Mouse (Mus musculus) neural tube, embryonic 11.5 days (tissue): ENCODE data around the gene Tie1. TPM values are rescaled to one million over a fixed set of nuclear protein-coding genes. Genes with fewer than 3 reads are reported as not detected.
A peak's percentile ranks its signal among the peaks of the same experiment; 100 is the strongest.

Experiments used
- ATAC-seq: fragments of 200-750 bp; cut with Nextera tagmentation; 2 replicates; pipeline ENCODE4 v1.8.0; 2017; ENCODE audit warnings: moderate number of reproducible peaks, mild to moderate bottlenecking, moderate TSS enrichment, moderate library complexity; ENCODE audit not compliant: insufficient read depth, low FRiP score, low TSS enrichment
- DNase-seq: peaks from one replicate; pipeline ENCODE4 v3.0.0-alpha.2; 2015; ENCODE audit warnings: low spot score
- H3K27ac ChIP-seq: fragments of 300-500 bp; sonication (generic); 2 replicates; pipeline ENCODE4 v1.5.1; 2014; ENCODE audit warnings: low read depth, mild to moderate bottlenecking, low read length
- H3K27me3 ChIP-seq: fragments of 300-500 bp; sonication (generic); 2 replicates; pipeline ENCODE4 v1.6.1; 2014; ENCODE audit warnings: mild to moderate bottlenecking, low read length, mixed read lengths; ENCODE audit not compliant: control insufficient read depth, insufficient read depth
- H3K36me3 ChIP-seq: fragments of 300-500 bp; sonication (generic); 2 replicates; pipeline ENCODE4 v1.6.1; 2014; ENCODE audit warnings: mild to moderate bottlenecking, low read length, moderate library complexity, mixed read lengths; ENCODE audit not compliant: control insufficient read depth, insufficient read depth
- H3K4me1 ChIP-seq: fragments of 300-500 bp; sonication (generic); 2 replicates; pipeline ENCODE4 v1.6.1; 2014; ENCODE audit warnings: low read length, mixed read lengths; ENCODE audit not compliant: control insufficient read depth, insufficient read depth
- H3K4me2 ChIP-seq: fragments of 300-500 bp; sonication (generic); 2 replicates; pipeline ENCODE4 v1.6.1; 2014; ENCODE audit warnings: low read depth, mild to moderate bottlenecking, moderate library complexity
- H3K4me3 ChIP-seq: fragments of 300-500 bp; sonication (generic); 2 replicates; pipeline ENCODE4 v1.5.1; 2014; ENCODE audit warnings: low read depth, low read length
- H3K9ac ChIP-seq: fragments of 300-500 bp; sonication (generic); 2 replicates; pipeline ENCODE4 v1.6.1; 2014; ENCODE audit warnings: mild to moderate bottlenecking, low read length
- H3K9me3 ChIP-seq: fragments of 300-500 bp; sonication (generic); 2 replicates; pipeline ENCODE4 v1.6.1; 2016; ENCODE audit warnings: low read length; ENCODE audit not compliant: control insufficient read depth
- WGBS: fragments of 180-500 bp; shearing (Covaris S2); extraction: QIAGEN DNeasy Blood & Tissue Kit; methylation state at CpG from one replicate; pipeline ENCODE4 v1.1.7; 2014; 5-methylcytosine and 5-hydroxymethylcytosine counted together
- polyA plus RNA-seq: library from polyadenylated mRNA; unstranded; fragments of >200 nt; fragmentation: Nextera tagmentation; extraction: Ambion mirVana; gene quantifications from 2 replicates; pipeline ENCODE4 v1.2.1, GENCODE M21; 2014

Gene Tie1
- polyA plus RNA-seq, result 14.5 and 14.8 TPM in 2 replicates

- Histone ChIP-seq H3K4me3 (no peak within 1 kb of the TSS), H3K4me2 (no peak within 1 kb of the TSS), H3K27me3 (no peaks in the 10 kb centered on the region), H3K4me1 (no peaks in the 10 kb centered on the region), H3K9me3 (no peaks in the 10 kb centered on the region), H3K9ac (no peak within 1 kb of the TSS), H3K36me3 (no peaks in the 10 kb centered on the region), H3K27ac (no peak within 1 kb of the TSS)
- DNase-seq, result peak; percentile 21
- 84% methylated on average over 8 of the region's 8 CpGs for WGBS
- no peak for ATAC-seq
Measured at GRCm38 (mm10) chr4:118489717-118490132, at the start of gene Tie1. TSS of gene Tie1 (minus strand) at chr4:118490061.

GRCm38 (mm10) chr4:118537801-118538200 is 47.9 kb upstream of the Tie1 start:
- H3K4me2 ChIP-seq, result no peak overlapping the region
- H3K9me3 ChIP-seq, result no peaks in the 10 kb centered on the region
- H3K36me3 ChIP-seq, result no peaks in the 10 kb centered on the region
- WGBS, result 59% methylated on average over 6 of the region's 6 CpGs
- H3K4me1 ChIP-seq, result no peaks in the 10 kb centered on the region
- H3K4me3 ChIP-seq, result no peak overlapping the region
- no peaks in the 10 kb centered on the region for H3K27me3 ChIP-seq
- DNase-seq (no peak), ATAC-seq (no peak)
- no peak overlapping the region for H3K9ac ChIP-seq
- H3K27ac ChIP-seq, result no peak overlapping the region

- H3K4me1 ChIP-seq, result no peaks in the 10 kb centered on the region
- no peak overlapping the region for H3K4me3 ChIP-seq
- no peak overlapping the region for H3K27ac ChIP-seq
- WGBS, result 89% methylated on average over 6 of the region's 6 CpGs
- H3K27me3 ChIP-seq, result no peaks in the 10 kb centered on the region
- no peaks in the 10 kb centered on the region for H3K36me3 ChIP-seq
- DNase-seq (no peak), ATAC-seq (no peak)
- H3K4me2 ChIP-seq, result no peak overlapping the region
- H3K9me3 ChIP-seq, result no peaks in the 10 kb centered on the region
- H3K9ac ChIP-seq, result no peak overlapping the region
Measured at GRCm38 (mm10) chr4:118535610-118536009, 45.7 kb upstream of the Tie1 start.

GRCm38 (mm10) chr4:118533605-118534004 is 43.7 kb upstream of the Tie1 start:
- H3K9ac ChIP-seq, result no peak overlapping the region
- DNase-seq (no peak), ATAC-seq (no peak)
- H3K9me3 ChIP-seq, result no peaks in the 10 kb centered on the region
- H3K27ac ChIP-seq, result no peak overlapping the region
- 85% methylated on average over 7 of the region's 7 CpGs for WGBS
- no peaks in the 10 kb centered on the region for H3K4me1 ChIP-seq
- no peaks in the 10 kb centered on the region for H3K36me3 ChIP-seq
- no peak overlapping the region for H3K4me3 ChIP-seq
- no peaks in the 10 kb centered on the region for H3K27me3 ChIP-seq
- no peak overlapping the region for H3K4me2 ChIP-seq

- Histone ChIP-seq H3K4me1 (no peaks in the 10 kb centered on the region), H3K9ac (no peak overlapping the region), H3K27ac (no peak overlapping the region), H3K9me3 (no peaks in the 10 kb centered on the region), H3K36me3 (no peaks in the 10 kb centered on the region), H3K4me2 (no peak overlapping the region), H3K27me3 (no peaks in the 10 kb centered on the region), H3K4me3 (no peak overlapping the region)
- DNase-seq, result no peak
- ATAC-seq, result no peak
- 58% methylated on average over 3 of the region's 4 CpGs for WGBS
Measured at GRCm38 (mm10) chr4:118533156-118533555, 43.3 kb upstream of the Tie1 start.

- H3K4me2 ChIP-seq, result no peak overlapping the region
Measured at GRCm38 (mm10) chr4:118532663-118533062, 42.8 kb upstream of the Tie1 start.

GRCm38 (mm10) chr4:118527720-118528119 is 37.9 kb upstream of the Tie1 start:
- 85% methylated on average over 6 of the region's 6 CpGs for WGBS

More at GRCm38 (mm10) chr4:118532663-118533062, 42.8 kb upstream of the Tie1 start:
- Histone ChIP-seq H3K9ac (no peak overlapping the region), H3K27me3 (no peaks in the 10 kb centered on the region), H3K9me3 (no peaks in the 10 kb centered on the region), H3K36me3 (no peaks in the 10 kb centered on the region), H3K4me1 (no peaks in the 10 kb centered on the region), H3K4me3 (no peak overlapping the region), H3K27ac (no peak overlapping the region)
- ATAC-seq, result no peak
- no peak for DNase-seq
- 83% methylated on average over 5 of the region's 5 CpGs for WGBS

GRCm38 (mm10) chr4:118527335-118527681 is 37.4 kb upstream of the Tie1 start:
- Histone ChIP-seq H3K27me3 (no peaks in the 10 kb centered on the region), H3K9me3 (no peaks in the 10 kb centered on the region), H3K4me1 (no peaks in the 10 kb centered on the region), H3K9ac (no peak overlapping the region), H3K36me3 (no peaks in the 10 kb centered on the region), H3K4me3 (no peak overlapping the region), H3K27ac (no peak overlapping the region), H3K4me2 (no peak overlapping the region)
- 46% methylated on average over 5 of the region's 5 CpGs for WGBS
- no peak for ATAC-seq
- no peak for DNase-seq

More at GRCm38 (mm10) chr4:118527720-118528119, 37.9 kb upstream of the Tie1 start:
- H3K36me3 ChIP-seq, result no peaks in the 10 kb centered on the region
- H3K4me3 ChIP-seq, result no peak overlapping the region
- H3K4me2 ChIP-seq, result no peak overlapping the region
- H3K27me3 ChIP-seq, result no peaks in the 10 kb centered on the region
- no peak overlapping the region for H3K9ac ChIP-seq
- H3K27ac ChIP-seq, result no peak overlapping the region
- H3K4me1 ChIP-seq, result no peaks in the 10 kb centered on the region
- ATAC-seq (no peak), DNase-seq (no peak)
- no peaks in the 10 kb centered on the region for H3K9me3 ChIP-seq

GRCm38 (mm10) chr4:118526408-118527334 is 36.8 kb upstream of the Tie1 start, which contains the start of gene 2610528J11Rik:
TSS of gene 2610528J11Rik (plus strand) at chr4:118526999.
- H3K4me2 ChIP-seq, result no peak within 1 kb of the TSS
- no peaks in the 10 kb centered on the region for H3K36me3 ChIP-seq
- WGBS, result 40% methylated on average over 17 of the region's 17 CpGs
- no peak within 1 kb of the TSS for H3K27ac ChIP-seq
- no peaks in the 10 kb centered on the region for H3K4me1 ChIP-seq
- no peaks in the 10 kb centered on the region for H3K9me3 ChIP-seq
- H3K4me3 ChIP-seq, result no peak within 1 kb of the TSS
- DNase-seq (no peak), ATAC-seq (no peak)
- no peaks in the 10 kb centered on the region for H3K27me3 ChIP-seq
- H3K9ac ChIP-seq, result no peak within 1 kb of the TSS
